Comparison of ENCODE assay signal across 20 mouse cellular contexts in the genomic region with DNA sequence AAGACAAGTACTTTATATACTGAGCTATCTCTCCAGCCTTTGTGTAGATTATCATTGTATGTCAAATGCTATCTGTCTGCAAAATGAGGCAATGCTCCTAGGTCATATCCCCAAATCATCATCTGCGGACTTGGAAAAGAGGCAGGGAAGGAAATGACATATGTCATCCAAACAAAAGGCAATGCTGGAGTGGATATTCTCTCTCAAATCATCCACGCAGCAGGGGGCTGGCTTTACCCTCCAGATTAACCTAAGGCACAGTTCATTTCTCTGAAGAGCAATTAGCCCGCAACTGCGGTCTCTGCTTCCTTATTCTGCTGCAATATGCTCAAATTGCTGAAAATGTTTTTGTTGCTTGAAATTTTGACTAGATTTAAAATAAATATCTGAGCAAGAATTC.
DNase-seq lines count a peak whose midpoint lies in the region; ATAC-seq and TF ChIP-seq lines count a peak whose summit lies in the region.
"Had no signal": no experiment of that assay in that cellular context is flagged by ENCODE, and none has a peak within 500 bp of the region (broad histone marks: within the 10 kb centered on the region; RNA-seq: fewer than 3 reads in every experiment).

No protein-coding gene starts in this region.

- WGBS in hindbrain, embryonic 12.5 days, result 62% methylated on average over 4 of the region's 4 CpGs
- WGBS in hindbrain, embryonic 16.5 days, result 36% methylated on average over 4 of the region's 4 CpGs
- 31% methylated on average over 4 of the region's 4 CpGs for WGBS in midbrain, postnatal 0 days
- 61% methylated on average over 4 of the region's 4 CpGs for WGBS in midbrain, embryonic 10.5 days

- peak; percentile 19 for DNase-seq in midbrain, postnatal 0 days (ENCODE audit: low spot score)
- no peak for DNase-seq in midbrain, embryonic 10.5 days (ENCODE audit: low spot score)
- DNase-seq in cerebellum, postnatal 14 days, result peak; percentile 47 to 48
- DNase-seq in adipocyte (ENCODE audit: low spot score), result no peak
- DNase-seq: adrenal gland, postnatal 10 days; B cell, adult 2 months; gastrocnemius, adult 2 months; heart, postnatal 4 days; kidney, adult 2 months; kidney, postnatal 10 days; lung, postnatal 4 days had no signal

- no peak for ATAC-seq in hindbrain, embryonic 12.5 days (ENCODE audit: low FRiP score)
- ATAC-seq in hindbrain, embryonic 16.5 days, result no peak
- no peak for ATAC-seq in midbrain, postnatal 0 days (ENCODE audit: low FRiP score)
- ATAC-seq in megakaryocyte, adult 5-6 weeks (ENCODE audit: poor library complexity, severe bottlenecking), result no peak
- ATAC-seq: activated CD4-positive, CD25-positive, alpha-beta regulatory T cell, adult 4 months; forebrain, embryonic 13.5 days; inflammation-experienced regulatory T-cells, adult 6 months; midbrain, embryonic 15.5 days had no signal

- TF ChIP-seq CTCF in midbrain, postnatal 0 days (IDR thresholded peaks at IDR 0.05), result no peak

- no peak overlapping the region for H3K9ac ChIP-seq in hindbrain, embryonic 12.5 days
- no peak overlapping the region for H3K9ac ChIP-seq in hindbrain, embryonic 16.5 days (ENCODE audit: low read depth, low read length)
- H3K9ac ChIP-seq in midbrain, postnatal 0 days (replicated peaks; ENCODE audit: low read length, poor library complexity, severe bottlenecking), result no peak overlapping the region
- H3K9ac ChIP-seq: embryonic facial prominence, embryonic 12.5 days; forebrain, embryonic 13.5 days; midbrain, embryonic 15.5 days had no signal

- H3K27ac ChIP-seq in hindbrain, embryonic 12.5 days, result 0 out of 2 replicates have a peak overlapping the region, but pooled peaks have one; percentile 3
- H3K27ac ChIP-seq in hindbrain, embryonic 16.5 days (ENCODE audit: low read depth, low read length), result no peak overlapping the region
- no peak overlapping the region for H3K27ac ChIP-seq in midbrain, postnatal 0 days (ENCODE audit: low read depth, low read length)
- H3K27ac ChIP-seq in midbrain, embryonic 10.5 days (replicated peaks), result no peak overlapping the region
- H3K27ac ChIP-seq: embryonic facial prominence, embryonic 12.5 days; forebrain, embryonic 13.5 days; gastrocnemius, adult 2 months; midbrain, embryonic 15.5 days had no signal

- H3K4me2 ChIP-seq in hindbrain, embryonic 12.5 days (replicated peaks), result no peak overlapping the region
- H3K4me2 ChIP-seq in hindbrain, embryonic 16.5 days (ENCODE audit: low read length), result no peak overlapping the region
- no peak overlapping the region for H3K4me2 ChIP-seq in midbrain, postnatal 0 days (ENCODE audit: low read depth, low read length, poor library complexity, severe bottlenecking)
- H3K4me2 ChIP-seq: embryonic facial prominence, embryonic 12.5 days; forebrain, embryonic 13.5 days; midbrain, embryonic 15.5 days had no signal

- peaks cover 11% of the 10 kb centered on the region; the same call in 1 of the 2 replicates for H3K4me1 ChIP-seq in hindbrain, embryonic 12.5 days
- H3K4me1 ChIP-seq in hindbrain, embryonic 16.5 days (ENCODE audit: control insufficient read depth, insufficient read depth, low read depth, low read length), result peaks cover 2% of the 10 kb centered on the region; the same call in 1 of the 2 replicates
- no peaks in the 10 kb centered on the region for H3K4me1 ChIP-seq in midbrain, postnatal 0 days (ENCODE audit: insufficient read depth, low read length)
- peaks cover 12% of the 10 kb centered on the region for H3K4me1 ChIP-seq in midbrain, embryonic 10.5 days

- no peaks in the 10 kb centered on the region for H3K36me3 ChIP-seq in hindbrain, embryonic 12.5 days
- H3K36me3 ChIP-seq in hindbrain, embryonic 16.5 days (ENCODE audit: control insufficient read depth, insufficient read depth, low read length), result no peaks in the 10 kb centered on the region
- no peaks in the 10 kb centered on the region for H3K36me3 ChIP-seq in midbrain, postnatal 0 days (ENCODE audit: insufficient read depth, low read length)
- H3K36me3 ChIP-seq in midbrain, embryonic 10.5 days, result no peaks in the 10 kb centered on the region
- H3K36me3 ChIP-seq: embryonic facial prominence, embryonic 12.5 days; midbrain, embryonic 15.5 days had no signal

- no peaks in the 10 kb centered on the region for H3K9me3 ChIP-seq in hindbrain, embryonic 12.5 days (replicated peaks)
- no peaks in the 10 kb centered on the region for H3K9me3 ChIP-seq in hindbrain, embryonic 16.5 days (ENCODE audit: control insufficient read depth, low read length)
- no peaks in the 10 kb centered on the region for H3K9me3 ChIP-seq in midbrain, postnatal 0 days (ENCODE audit: low read length)
- no peaks in the 10 kb centered on the region for H3K9me3 ChIP-seq in midbrain, embryonic 10.5 days (replicated peaks)
- H3K9me3 ChIP-seq: embryonic facial prominence, embryonic 12.5 days; forebrain, embryonic 13.5 days; midbrain, embryonic 15.5 days had no signal

- H3K4me3 ChIP-seq in hindbrain, embryonic 12.5 days, result no peak overlapping the region
- no peak overlapping the region for H3K4me3 ChIP-seq in hindbrain, embryonic 16.5 days (ENCODE audit: low read length)
- H3K4me3 ChIP-seq in midbrain, postnatal 0 days (ENCODE audit: low read depth, low read length), result no peak overlapping the region
- no peak overlapping the region for H3K4me3 ChIP-seq in midbrain, embryonic 10.5 days
- H3K4me3 ChIP-seq: embryonic facial prominence, embryonic 12.5 days; erythroblast, embryonic 14.5 days; forebrain, embryonic 13.5 days; gastrocnemius, adult 2 months; midbrain, embryonic 15.5 days had no signal

- no peaks in the 10 kb centered on the region for H3K27me3 ChIP-seq in hindbrain, embryonic 12.5 days
- H3K27me3 ChIP-seq in hindbrain, embryonic 16.5 days (replicated peaks; ENCODE audit: control insufficient read depth, insufficient read depth, low read length), result no peaks in the 10 kb centered on the region
- H3K27me3 ChIP-seq in midbrain, postnatal 0 days (ENCODE audit: insufficient read depth, low read length), result no peaks in the 10 kb centered on the region
- H3K27me3 ChIP-seq in midbrain, embryonic 10.5 days (ENCODE audit: low read depth, poor library complexity, severe bottlenecking), result no peaks in the 10 kb centered on the region
- H3K27me3 ChIP-seq: embryonic facial prominence, embryonic 12.5 days; forebrain, embryonic 13.5 days; midbrain, embryonic 15.5 days had no signal

Comparison
In these comparisons a context has a peak if more than half of its experiments do, and no peak if none do; other contexts are left out.
1. DNase-seq: peak in midbrain, postnatal 0 days (single experiment) and cerebellum, postnatal 14 days (2 of 2); none in midbrain, embryonic 10.5 days (single experiment) and adipocyte (single experiment).